20 mouse cellular contexts compared by ENCODE assay signal in genomic region chr15:62190224-62190910, GRCm38 (mm10).
A peak's percentile ranks its signal among the peaks of the same experiment; 100 is the strongest.
DNase-seq lines count a peak whose midpoint lies in the region; ATAC-seq and TF ChIP-seq lines count a peak whose summit lies in the region.
"Had no signal": no experiment of that assay in that cellular context is flagged by ENCODE, and none has a peak within 500 bp of the region (broad histone marks: within the 10 kb centered on the region; RNA-seq: fewer than 3 reads in every experiment).

No protein-coding gene starts in this region.

- no peak for DNase-seq in lung, embryonic 14.5 days
- DNase-seq in lung, postnatal 36 days: no peak
- peak; percentile 48 for DNase-seq in brain, adult 2 months (ENCODE audit: low read depth, low spot score)
- peak; percentile 30 for DNase-seq in liver, embryonic 13.5 days
- no peak for DNase-seq in adrenal gland, postnatal 14 days
- no peak for DNase-seq in retina, embryonic 14.5 days (ENCODE audit: low spot score)
- DNase-seq in cerebellum, adult 2 months: no peak
- DNase-seq: adrenal gland, postnatal 10 days; B cell, adult 2 months; cerebellum, adult 9-10 months; gastrocnemius, adult 2 months; kidney, adult 8-10 months; kidney, postnatal 25 days; lung, postnatal 4 days had no signal

- ATAC-seq in lung, embryonic 14.5 days (ENCODE audit: insufficient read depth): peak; percentile 41; the same call in 1 of the 2 replicates
- peak; percentile 57 for ATAC-seq in liver, embryonic 13.5 days (ENCODE audit: low read depth)
- ATAC-seq: forebrain, embryonic 16.5 days had no signal

- no peak overlapping the region for H3K9ac ChIP-seq in lung, embryonic 14.5 days
- H3K9ac ChIP-seq in liver, embryonic 13.5 days: peak overlapping the region; percentile 50
- H3K9ac ChIP-seq: heart, embryonic 15.5 days; limb, embryonic 15.5 days; midbrain, embryonic 12.5 days had no signal

- no peak overlapping the region for H3K4me3 ChIP-seq in lung, embryonic 14.5 days (ENCODE audit: low read depth, low read length)
- H3K4me3 ChIP-seq in liver, embryonic 13.5 days (replicated peaks): no peak overlapping the region
- H3K4me3 ChIP-seq in cerebellum, adult 2 months (replicated peaks; ENCODE audit: insufficient read depth, low read depth, low read length): no peak overlapping the region
- H3K4me3 ChIP-seq: gastrocnemius, adult 2 months; heart, embryonic 15.5 days; hindbrain, embryonic 10.5 days; limb, embryonic 15.5 days; midbrain, embryonic 12.5 days had no signal

- H3K4me1 ChIP-seq in lung, embryonic 14.5 days (ENCODE audit: insufficient read depth): no peaks in the 10 kb centered on the region
- peaks cover 58% of the 10 kb centered on the region for H3K4me1 ChIP-seq in liver, embryonic 13.5 days (replicated peaks)
- no peaks in the 10 kb centered on the region for H3K4me1 ChIP-seq in cerebellum, adult 2 months (ENCODE audit: control insufficient read depth, insufficient read depth, low read length)
- H3K4me1 ChIP-seq: hindbrain, embryonic 10.5 days; limb, embryonic 15.5 days; midbrain, embryonic 12.5 days had no signal

- no peak for TF ChIP-seq POLR2A in cerebellum, adult 2 months (IDR thresholded peaks at IDR 0.05; ENCODE audit: borderline replicate concordance, insufficient read depth, low read length)

- WGBS in lung, embryonic 14.5 days: 73% methylated on average over 5 of the region's 5 CpGs
- 44% methylated on average over 5 of the region's 5 CpGs for WGBS in liver, embryonic 13.5 days (ENCODE audit: insufficient replicate concordance)
- 94% methylated on average over 5 of the region's 5 CpGs for WGBS in cerebellum, adult 2 months

- H3K27me3 ChIP-seq in lung, embryonic 14.5 days (ENCODE audit: insufficient read depth, low read length): no peaks in the 10 kb centered on the region
- no peaks in the 10 kb centered on the region for H3K27me3 ChIP-seq in liver, embryonic 13.5 days
- no peaks in the 10 kb centered on the region for H3K27me3 ChIP-seq in cerebellum, adult 2 months (ENCODE audit: control insufficient read depth, insufficient read depth, low read length)
- H3K27me3 ChIP-seq: heart, embryonic 15.5 days; limb, embryonic 15.5 days; midbrain, embryonic 12.5 days had no signal

- H3K27ac ChIP-seq in lung, embryonic 14.5 days (ENCODE audit: low read depth): no peak overlapping the region
- peak overlapping the region; percentile 92 for H3K27ac ChIP-seq in liver, embryonic 13.5 days
- no peak overlapping the region for H3K27ac ChIP-seq in cerebellum, adult 2 months (ENCODE audit: insufficient read depth, low read length)
- H3K27ac ChIP-seq: gastrocnemius, adult 2 months; heart, embryonic 15.5 days; hindbrain, embryonic 10.5 days; limb, embryonic 15.5 days; midbrain, embryonic 12.5 days had no signal

- H3K9me3 ChIP-seq in lung, embryonic 14.5 days (ENCODE audit: low read depth, low read length): no peaks in the 10 kb centered on the region
- H3K9me3 ChIP-seq in liver, embryonic 13.5 days (replicated peaks): no peaks in the 10 kb centered on the region
- H3K9me3 ChIP-seq: G1E; heart, embryonic 15.5 days; hindbrain, embryonic 10.5 days; limb, embryonic 15.5 days; midbrain, embryonic 12.5 days had no signal

- no peaks in the 10 kb centered on the region for H3K36me3 ChIP-seq in lung, embryonic 14.5 days (ENCODE audit: insufficient read depth)
- no peaks in the 10 kb centered on the region for H3K36me3 ChIP-seq in liver, embryonic 13.5 days
- H3K36me3 ChIP-seq: G1E; heart, embryonic 15.5 days; hindbrain, embryonic 10.5 days; limb, embryonic 15.5 days; midbrain, embryonic 12.5 days had no signal

- TF ChIP-seq CTCF in lung, embryonic 14.5 days (IDR thresholded peaks at IDR 0.05; ENCODE audit: low read depth): no peak
- TF ChIP-seq CTCF in cerebellum, adult 2 months (IDR thresholded peaks at IDR 0.05; ENCODE audit: borderline replicate concordance, insufficient read depth, low read depth, low read length): no peak

- H3K4me2 ChIP-seq in lung, embryonic 14.5 days: no peak overlapping the region
- H3K4me2 ChIP-seq in liver, embryonic 13.5 days: peak overlapping the region; percentile 42
- H3K4me2 ChIP-seq: heart, embryonic 15.5 days; limb, embryonic 15.5 days; midbrain, embryonic 12.5 days had no signal

Comparison
In these comparisons a context has a peak if more than half of its experiments do, and no peak if none do; other contexts are left out.
1. DNase-seq: peak in brain, adult 2 months (single experiment) and liver, embryonic 13.5 days (single experiment); none in lung, embryonic 14.5 days (single experiment), lung, postnatal 36 days (single experiment), adrenal gland, postnatal 14 days (single experiment), retina, embryonic 14.5 days (single experiment) and cerebellum, adult 2 months (0 of 2).